Mouse (Mus musculus) erythroid progenitor cell, adult 5-6 weeks (primary cell): Measurements from ENCODE around the gene Ccdc138. TPM values are rescaled to one million over a fixed set of nuclear protein-coding genes. Genes with fewer than 3 reads are reported as not detected.
"Not testable (repeated sequence)": the region's sequence is repeated elsewhere in the genome, so short reads cannot be mapped to it uniquely, and the experiment has no call there.

Experiments used
- ATAC-seq: replicated peaks from 2 replicates; pipeline ENCODE4 v1.8.0; 2016; ENCODE audit warnings: moderate number of reproducible peaks, mild to moderate bottlenecking, moderate TSS enrichment, inconsistent platforms; ENCODE audit not compliant: poor library complexity, low FRiP score, severe bottlenecking
- total RNA-seq, 2 experiments: library from RNA; stranded (forward) in 1 of 2; stranded (reverse) in 1 of 2; fragments of 150-400 nt in 1 of 2; fragments of 186-747, 209-891 nt in 1 of 2; gene quantifications; 2 replicates each; pipeline versions ENCODE4 v1.2.3 to v1.2.4; 2015 to 2017; ENCODE audit warnings: low replicate concordance in 2 of 2

Ccdc138 gene
- total RNA-seq (2015; ENCODE audit: low replicate concordance) (9.0 and 14.7 TPM in 2 replicates), total RNA-seq (2017; ENCODE audit: low replicate concordance) (6.4 and 7.3 TPM in 2 replicates)

DNA sequence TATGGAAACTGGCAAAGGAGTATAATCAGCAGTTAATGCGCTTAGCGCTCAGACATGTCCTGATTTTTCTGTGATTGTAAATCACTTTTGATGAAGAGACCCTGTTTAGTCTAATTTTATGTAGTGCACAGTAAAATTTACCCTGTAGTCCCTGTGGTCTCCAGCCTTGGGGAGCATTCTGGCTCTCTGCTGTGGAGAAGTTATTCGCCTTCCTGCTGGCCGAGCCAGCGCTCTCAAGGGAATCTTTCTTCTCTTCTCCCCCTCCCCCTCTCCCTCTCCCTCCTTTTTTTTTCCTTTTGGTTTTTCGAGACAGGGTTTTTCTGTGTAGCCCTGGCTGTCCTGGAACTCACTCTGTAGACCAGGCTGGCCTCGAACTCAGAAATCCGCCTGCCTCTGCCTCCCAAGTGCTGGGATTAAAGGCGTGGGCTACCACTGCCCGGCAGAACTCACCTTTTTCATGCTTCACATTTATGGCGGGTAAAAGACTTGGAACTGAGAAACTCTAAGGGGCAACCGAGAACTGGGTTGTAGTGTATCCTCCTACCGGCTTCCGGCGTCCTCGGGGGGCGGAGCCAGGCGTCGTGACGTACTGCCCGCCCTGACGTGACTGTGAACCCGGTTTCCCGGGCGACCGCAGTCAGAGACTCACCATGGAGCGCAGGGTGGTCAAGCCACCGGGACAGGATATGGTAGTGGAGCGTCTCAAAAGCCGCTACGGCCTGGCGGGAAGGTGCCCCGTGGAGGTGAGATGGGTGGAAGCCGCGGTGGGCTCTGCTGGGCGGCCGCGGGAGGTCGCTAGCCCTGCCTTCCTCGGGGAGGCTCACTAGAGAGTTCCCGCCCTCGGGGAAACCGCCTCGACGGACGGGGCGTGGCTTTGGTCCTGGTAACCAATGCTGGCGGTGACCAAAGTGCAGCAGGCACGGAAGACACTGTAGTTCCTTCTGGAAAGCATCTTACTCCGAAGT lies at the start of gene Ccdc138:
TSS of gene Ccdc138 (plus strand) at position 629 of the 965 bp plus-strand sequence.
- peak; percentile 99 for ATAC-seq

DNA sequence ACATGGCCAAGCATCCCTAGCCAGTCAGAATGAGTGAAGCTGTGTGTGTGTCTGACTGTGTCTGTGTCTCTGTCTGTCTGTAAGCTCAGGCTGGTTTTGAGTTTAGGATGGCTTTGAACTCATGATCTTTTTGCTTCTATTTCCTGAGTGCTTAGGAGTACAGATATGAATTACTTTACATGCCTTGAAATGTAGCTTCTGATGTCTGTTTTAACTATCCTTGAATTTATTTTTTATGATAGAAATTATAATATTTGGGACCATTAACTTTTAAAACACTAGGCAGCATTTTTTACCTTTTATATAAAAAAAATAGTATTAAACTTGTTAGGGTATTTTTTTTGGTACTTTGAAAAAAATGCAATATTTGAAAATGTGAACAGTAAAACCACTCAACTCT lies 46.2 kb upstream of the Ccdc138 start:
- no peak for ATAC-seq

DNA sequence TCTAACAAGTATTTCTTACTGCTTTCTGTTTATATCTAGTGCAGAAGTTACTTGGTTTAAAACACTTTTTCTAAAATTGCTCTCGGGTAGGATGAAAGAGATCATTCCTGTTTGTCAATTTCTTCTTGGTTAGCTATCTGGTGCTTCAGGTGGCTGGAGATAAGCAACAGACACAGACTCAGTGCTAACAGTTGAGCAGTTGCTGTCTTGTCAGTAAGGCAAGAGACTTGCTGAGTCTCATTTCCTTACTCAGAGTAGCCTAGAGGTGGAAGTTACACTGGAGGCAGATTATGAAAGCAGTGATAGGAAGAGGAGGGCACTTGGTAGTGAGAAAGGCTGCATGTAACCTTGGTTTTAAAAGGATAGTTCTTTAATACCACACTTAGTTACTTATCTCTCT lies 45.6 kb upstream of the Ccdc138 start:
- peak; percentile 85 for ATAC-seq

DNA sequence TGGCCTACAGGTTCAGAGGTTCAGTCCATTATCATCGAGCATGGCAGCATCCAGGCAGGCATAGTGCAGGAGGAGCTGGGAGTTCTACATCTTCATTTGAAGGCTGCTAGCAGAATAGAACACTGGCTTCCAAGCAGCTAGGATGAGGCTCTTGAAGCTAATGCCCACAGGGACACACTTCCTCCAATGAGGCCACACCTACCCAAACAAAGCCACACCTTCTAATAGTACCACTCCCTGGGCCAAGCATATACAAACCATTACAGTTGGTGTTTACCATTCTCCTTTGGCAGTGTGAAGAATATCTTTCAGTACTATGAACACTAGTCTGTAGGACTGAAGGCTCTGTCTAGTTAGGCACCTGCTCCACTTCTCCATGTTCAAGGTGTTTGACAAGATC lies 37.9 kb upstream of the Ccdc138 start:
- ATAC-seq = no peak

DNA sequence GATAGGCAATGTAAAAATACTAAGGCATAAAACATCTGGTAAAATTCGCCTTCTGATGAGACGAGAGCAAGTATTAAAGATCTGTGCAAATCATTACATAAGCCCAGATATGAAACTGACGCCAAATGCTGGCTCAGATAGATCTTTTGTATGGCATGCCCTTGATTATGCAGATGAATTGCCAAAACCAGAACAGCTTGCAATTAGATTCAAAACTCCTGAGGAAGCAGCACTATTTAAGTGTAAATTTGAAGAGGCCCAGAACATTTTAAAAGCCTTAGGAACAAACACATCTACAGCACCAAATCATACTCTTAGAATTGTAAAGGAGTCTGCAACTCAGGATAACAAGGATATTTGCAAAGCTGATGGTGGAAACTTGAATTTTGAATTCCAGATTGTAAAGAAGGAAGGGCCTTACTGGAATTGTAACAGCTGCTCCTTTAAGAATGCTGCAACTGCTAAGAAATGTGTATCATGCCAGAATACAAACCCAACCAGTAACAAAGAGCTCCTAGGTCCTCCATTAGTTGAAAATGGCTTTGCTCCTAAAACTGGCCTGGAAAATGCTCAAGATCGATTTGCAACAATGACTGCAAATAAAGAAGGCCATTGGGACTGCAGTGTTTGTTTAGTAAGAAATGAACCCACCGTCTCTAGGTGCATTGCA lies 20.5 kb upstream of the Ccdc138 start:
- ATAC-seq = no peak

DNA sequence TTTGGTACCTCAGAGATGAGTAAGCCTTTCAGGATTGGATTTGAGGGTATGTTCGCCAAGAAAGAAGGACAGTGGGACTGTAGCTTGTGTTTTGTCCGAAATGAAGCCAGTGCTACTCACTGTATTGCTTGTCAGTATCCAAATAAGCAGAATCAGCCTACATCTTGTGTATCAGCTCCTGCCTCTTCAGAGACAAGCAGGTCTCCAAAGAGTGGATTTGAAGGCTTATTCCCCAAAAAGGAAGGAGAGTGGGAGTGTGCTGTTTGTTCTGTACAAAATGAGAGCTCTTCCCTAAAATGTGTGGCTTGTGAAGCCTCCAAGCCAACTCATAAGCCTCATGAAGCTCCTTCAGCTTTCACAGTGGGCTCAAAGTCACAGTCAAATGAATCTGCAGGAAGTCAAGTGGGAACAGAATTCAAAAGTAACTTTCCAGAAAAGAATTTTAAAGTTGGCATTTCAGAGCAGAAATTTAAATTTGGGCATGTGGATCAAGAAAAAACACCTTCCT lies 19.6 kb upstream of the Ccdc138 start:
- ATAC-seq = no peak

DNA sequence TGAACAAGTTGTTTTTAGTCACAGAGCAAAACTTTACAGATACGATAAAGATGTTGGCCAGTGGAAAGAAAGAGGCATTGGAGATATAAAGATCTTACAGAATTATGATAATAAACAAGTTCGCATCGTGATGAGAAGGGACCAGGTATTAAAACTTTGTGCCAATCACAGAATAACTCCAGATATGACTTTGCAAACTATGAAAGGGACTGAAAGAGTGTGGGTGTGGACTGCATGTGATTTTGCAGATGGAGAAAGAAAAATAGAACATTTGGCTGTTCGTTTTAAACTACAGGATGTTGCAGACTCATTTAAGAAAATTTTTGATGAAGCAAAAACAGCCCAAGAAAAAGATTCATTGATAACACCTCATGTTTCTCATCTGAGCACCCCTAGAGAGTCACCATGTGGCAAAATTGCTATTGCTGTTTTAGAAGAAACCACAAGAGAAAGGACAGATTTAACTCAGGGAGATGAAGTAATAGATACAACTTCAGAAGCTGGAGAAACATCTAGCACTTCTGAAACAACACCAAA lies 17.7 kb upstream of the Ccdc138 start:
- ATAC-seq = no peak

DNA sequence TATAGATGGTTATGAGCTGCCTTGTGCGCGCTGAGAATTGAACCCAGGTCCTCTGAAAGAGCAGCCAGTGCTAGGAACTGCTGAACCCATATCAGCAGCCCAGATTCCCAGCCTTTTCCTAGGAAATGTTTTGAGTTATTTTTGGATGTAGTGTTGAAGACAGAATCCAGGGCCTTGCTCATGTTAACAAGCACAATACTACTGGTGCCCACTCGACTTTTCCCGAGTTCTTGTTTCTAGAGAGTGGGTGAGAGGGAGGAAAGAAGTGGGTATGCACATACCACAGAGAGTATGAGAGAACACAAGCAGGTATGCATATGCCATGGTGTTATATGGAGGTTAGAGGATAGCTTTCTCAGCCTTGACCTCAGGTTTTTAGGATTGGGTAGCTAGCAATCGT lies 6.7 kb upstream of the Ccdc138 start:
- ATAC-seq = no peak

DNA sequence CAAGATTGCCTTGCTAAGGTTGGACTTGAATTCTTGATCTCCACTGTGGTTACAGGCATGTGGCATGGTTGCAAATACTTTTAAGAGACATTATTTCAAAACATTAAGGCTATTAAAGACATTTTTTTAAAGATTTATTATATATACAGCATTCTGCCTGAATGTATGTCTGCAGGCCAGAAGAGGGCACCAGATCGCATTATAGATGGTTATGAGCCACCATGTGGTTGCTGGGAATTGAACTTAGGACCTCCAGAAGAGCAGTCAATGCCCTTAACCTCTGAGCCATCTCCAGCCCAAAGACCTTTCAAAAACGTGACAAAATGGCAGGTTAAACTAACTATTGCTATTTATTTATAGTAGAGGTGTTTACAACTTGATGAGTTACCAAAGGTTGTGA lies 2.1 kb upstream of the Ccdc138 start:
- no peak for ATAC-seq

DNA sequence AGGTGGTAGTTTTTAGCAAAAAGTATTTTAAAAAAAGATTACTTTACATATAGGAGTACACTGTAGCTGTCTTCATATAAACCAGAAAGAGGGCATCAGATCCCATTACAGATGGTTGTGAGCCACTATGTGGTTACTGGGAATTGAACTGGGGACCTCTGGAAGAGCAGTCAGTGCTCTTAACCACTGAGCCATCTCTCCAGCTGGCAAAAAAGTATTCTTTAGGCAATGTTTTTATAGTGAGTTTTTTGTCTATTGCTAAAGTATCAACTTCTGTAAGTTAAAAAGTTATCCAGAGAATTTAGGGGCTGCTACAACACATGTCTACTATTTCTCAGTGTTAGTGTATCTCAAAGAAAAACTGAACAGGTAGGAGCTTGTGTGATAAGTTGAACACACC lies 1.0 kb upstream of the Ccdc138 start:
- no peak for ATAC-seq

DNA sequence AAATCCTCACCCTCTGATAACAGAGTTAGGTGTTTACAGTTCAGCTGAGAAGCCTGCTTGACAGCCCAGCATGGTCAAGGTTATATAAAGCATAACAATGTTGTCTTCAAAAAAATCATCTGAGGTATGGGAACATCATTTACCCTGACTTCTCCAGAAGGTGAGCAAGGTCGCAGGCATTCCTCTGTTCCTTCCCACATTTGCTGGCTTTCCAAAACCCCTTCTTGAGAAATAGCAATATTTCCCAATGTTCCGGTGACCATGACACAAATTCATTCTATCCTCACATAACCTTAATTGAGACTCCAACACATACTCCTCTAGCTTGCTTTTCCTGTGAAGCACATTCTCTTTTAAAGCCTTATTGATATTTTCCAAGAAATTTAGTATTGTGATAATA lies 768 bp downstream of the Ccdc138 start:
- no peak for ATAC-seq

DNA sequence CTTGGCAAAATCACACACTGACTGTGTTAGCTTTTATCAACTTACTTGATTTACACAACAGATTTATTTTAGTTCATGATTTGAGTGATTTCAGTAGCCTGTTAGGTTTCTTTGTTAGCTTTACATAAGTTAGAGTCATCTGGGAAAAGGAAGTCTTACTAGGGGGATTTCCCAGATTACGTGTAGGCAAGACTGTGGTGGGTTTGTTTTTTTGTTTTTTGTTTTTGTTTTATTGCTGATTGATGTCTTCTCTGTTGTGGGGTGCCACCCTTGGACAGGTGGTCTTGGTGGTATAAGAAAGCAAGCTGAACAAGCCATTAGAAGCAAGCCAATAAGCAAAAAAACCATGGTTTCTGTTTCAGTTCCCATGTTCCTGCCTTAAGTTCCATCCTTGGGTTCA lies 31.6 kb downstream of the Ccdc138 start:
- no peak for ATAC-seq

DNA sequence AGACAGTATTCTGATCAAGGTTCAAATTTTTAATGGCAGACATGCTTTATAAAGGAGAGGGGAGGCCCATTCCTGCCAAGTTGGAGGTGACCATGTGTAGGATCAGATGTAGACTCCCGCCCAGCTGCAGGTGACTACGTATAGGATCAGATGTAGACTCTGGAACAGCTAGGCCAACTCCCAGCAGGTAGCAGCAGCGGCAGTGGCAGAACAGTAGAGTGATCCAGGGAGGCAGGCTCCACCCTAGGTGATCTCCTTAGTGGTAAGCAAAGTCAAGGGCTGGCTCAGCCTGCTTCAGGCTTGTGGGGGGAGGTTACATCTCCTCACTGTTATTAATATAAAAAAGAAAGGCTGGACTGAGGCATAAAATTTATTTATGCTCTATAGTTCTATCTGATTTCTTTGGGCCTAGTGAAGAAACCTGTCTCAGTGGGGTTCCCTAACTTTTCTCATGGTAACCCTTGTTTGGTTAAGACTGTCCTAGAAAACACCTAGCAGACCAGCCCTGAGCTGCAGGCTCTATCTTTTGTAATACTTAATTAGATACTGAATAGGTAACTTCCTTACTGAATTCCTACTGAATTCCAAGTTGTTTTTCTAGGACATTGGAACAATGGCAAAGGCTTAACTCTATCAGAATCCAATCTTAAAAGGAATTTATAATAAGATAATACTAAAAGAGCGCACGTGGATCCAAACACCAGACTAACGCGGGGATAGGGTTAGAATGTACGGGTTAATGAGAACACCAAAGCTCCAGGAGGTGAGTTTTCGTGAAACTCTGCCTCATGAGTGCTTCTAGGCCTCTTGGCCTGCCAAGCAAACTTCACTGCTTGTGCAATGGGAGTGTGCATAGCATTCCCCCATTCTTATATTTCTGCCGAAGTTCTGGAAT lies 33.4 kb downstream of the Ccdc138 start:
- no peak for ATAC-seq

DNA sequence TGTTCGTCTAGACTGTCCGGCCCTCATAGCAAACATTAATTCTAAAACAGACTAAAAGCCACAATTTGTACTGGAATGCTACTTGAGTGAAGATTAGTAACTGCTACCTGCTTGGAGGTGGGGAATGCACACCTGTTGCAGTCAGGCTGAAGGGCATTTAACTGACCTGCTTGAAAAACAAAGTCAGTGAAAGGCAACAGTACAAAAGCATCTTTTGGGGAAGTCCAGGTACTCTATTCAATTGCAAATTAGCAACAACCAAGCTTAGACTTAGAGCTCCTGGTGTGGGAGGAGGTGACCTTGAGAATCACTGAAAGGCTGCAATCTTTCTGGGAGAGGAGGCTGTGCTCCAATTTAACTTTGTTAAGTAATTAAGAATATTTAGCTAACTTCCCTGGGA lies 34.4 kb downstream of the Ccdc138 start:
- no peak for ATAC-seq

DNA sequence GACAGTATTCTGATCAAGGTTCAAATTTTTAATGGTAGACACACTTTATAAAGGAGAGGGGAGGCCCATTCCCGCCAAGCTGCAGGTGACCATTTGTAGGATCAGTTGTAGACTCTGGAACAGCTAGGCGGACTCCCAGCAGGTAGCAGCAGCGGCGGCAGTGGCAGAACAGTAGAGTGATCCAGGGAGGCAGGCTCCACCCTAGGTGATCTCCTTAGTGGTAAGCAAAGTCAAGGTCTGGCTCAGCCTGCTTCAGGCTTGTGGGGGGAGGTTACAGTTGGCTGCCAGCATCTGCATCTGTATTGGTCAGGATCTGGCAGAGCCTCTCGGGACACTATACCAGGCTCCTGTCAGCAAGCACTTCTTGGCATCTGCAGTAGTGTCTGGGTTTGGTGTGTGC lies 38.5 kb downstream of the Ccdc138 start:
- ATAC-seq = not testable (repeated sequence)

DNA sequence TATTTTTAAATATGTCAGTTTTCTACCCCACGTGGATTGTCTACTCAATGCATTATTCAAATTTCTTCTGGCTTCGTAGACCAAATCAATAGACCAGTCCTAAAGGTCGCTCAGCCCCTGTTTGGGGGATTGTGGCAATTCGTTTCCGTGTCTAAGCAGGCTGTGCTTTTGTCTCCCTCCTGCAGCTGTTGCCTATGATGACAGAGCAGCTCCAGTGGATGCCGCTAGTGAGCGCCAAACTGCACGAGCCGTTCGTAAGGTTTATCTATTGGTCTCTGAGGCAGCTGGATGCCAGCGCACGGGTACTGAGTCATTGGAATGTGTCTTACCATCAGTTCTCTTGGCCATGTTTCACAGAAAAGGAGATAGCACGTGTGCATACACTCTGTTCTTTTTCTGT lies 42.9 kb downstream of the Ccdc138 start:
- no peak for ATAC-seq

DNA sequence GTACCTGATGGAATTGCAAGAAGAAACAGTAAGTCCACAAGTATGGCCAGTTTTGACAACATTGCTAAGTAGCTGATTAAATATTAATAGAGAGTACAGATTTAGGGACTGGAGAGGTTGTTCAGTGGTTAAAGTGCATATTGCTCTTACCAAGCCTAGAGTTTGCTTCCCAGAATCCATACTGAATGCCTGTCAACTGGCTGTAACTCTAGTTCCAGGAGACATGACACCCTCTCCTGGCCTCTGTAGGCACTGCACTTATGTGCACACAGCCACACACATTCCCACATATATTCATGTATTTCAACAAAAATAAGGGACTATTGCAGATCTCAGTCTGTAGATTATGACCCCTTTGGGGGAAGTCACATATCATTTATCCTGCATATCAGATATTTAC lies 51.0 kb downstream of the Ccdc138 start:
- ATAC-seq = no peak

DNA sequence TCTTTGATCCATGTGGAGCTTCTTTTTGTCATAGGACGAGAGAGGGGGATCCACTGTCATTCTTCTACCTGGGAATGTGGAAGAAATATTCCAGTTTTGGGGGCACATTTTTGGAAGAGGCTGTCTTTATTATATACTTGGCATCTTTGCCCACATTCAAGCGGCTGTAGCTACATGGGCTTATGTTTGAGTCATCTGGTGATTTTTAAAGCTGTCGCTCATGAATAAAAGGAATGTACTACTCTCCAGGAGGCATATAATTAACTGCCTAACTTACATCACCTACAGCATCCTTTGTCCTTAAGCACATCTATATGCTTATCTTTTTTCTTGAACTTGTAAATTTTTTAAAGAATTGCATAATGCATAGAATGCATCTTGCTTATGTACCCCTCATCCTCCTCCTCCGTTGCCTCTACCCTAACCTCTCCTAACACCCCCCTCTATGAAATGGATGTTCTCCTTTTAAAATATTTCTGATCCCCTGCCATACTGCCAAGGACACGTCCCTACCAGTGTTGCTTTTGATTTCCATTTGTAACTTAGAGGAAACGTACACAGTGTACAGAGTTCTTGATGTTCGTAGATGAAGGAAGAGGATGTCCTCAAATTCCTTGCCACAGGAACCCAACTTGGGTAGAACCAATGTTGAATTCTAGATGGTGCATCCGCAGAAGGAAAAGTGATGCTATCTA lies 57.1 kb downstream of the Ccdc138 start:
- ATAC-seq = no peak

DNA sequence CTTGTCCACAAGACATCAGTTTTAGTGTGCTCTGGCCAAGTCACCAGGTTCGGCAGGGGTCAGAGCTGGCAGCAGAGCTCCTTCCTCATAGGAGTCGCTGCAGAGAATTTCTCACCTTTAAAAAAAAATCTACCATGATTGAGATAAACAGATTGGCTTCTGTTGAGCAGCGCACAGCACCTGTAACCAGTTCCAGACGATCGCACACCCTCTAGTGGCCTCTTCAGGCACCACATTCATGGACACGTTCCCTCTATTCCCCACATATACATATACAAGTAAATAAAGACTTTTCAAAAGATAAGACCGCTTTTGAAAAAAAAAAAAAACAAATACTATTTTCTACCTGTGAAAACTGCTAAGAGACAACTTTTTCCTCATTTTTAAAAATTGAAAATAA lies 61.4 kb downstream of the Ccdc138 start:
- ATAC-seq = peak; percentile 54; the same call in 1 of the 2 replicates
